Mouse (Mus musculus): ENCODE results near the gene Aff3.

- no peak for TF ChIP-seq CTCF (IDR thresholded peaks at IDR 0.05; ENCODE audit: low read depth)
- no peak for TF ChIP-seq EP300 (IDR thresholded peaks at IDR 0.05; ENCODE audit: low read depth)
Observed at GRCm38 (mm10) chr1:38249561-38249960, 415.2 kb downstream of the Aff3 start.

Data from heart, postnatal 0 days (tissue).